Mouse (Mus musculus) ES-E14 (cell line): ENCODE measurements around the gene Gm5105. TPM values are rescaled to one million over a fixed set of nuclear protein-coding genes. Genes with fewer than 3 reads are reported as not detected.

Experiments used
- DNase-seq: peaks from one replicate; pipeline ENCODE4 v3.0.0-alpha.2; 2013; ENCODE audit warnings: low read depth, low spot score
- H3K27ac ChIP-seq: 2 replicates; pipeline ENCODE4 v1.5.1; 2012; ENCODE audit warnings: low read depth, mild to moderate bottlenecking, low read length, moderate library complexity, mixed read lengths; ENCODE audit not compliant: poor library complexity, insufficient read depth, severe bottlenecking
- H3K36me3 ChIP-seq: 2 replicates; pipeline ENCODE4 v1.6.1; 2012; ENCODE audit warnings: mild to moderate bottlenecking, low read length, moderate library complexity, mixed read lengths; ENCODE audit not compliant: control insufficient read depth, poor library complexity, insufficient read depth, severe bottlenecking
- H3K4me1 ChIP-seq, 2 experiments: fragments of 150-350 bp in 1 of 2; sonication (generic) in 1 of 2; 2 replicates each; pipeline ENCODE4 v1.6.1; 2012; ENCODE audit warnings: low read length in 2 of 2, mild to moderate bottlenecking in 1 of 2, mixed read lengths in 1 of 2; ENCODE audit not compliant: control insufficient read depth in 2 of 2, insufficient read depth in 2 of 2, poor library complexity in 1 of 2
- H3K4me3 ChIP-seq, 2 experiments: fragments of 150-350 bp in 1 of 2; sonication (generic) in 1 of 2; 2 replicates each; pipeline ENCODE4 v1.5.1; 2012; ENCODE audit warnings: low read length in 2 of 2, low read depth in 1 of 2, mild to moderate bottlenecking in 1 of 2, mixed read lengths in 1 of 2; ENCODE audit not compliant: insufficient read depth in 1 of 2, poor library complexity in 1 of 2, severe bottlenecking in 1 of 2
- H3K9ac ChIP-seq: 2 replicates; pipeline ENCODE4 v1.6.1; 2012; ENCODE audit warnings: low read depth, mild to moderate bottlenecking, low read length, mixed read lengths; ENCODE audit not compliant: poor library complexity, insufficient read depth, severe bottlenecking
- H3K9me3 ChIP-seq: fragments of 150-350 bp; sonication (generic); 2 replicates; pipeline ENCODE4 v1.6.1; 2012; ENCODE audit warnings: low read depth, mild to moderate bottlenecking, low read length; ENCODE audit not compliant: control insufficient read depth, insufficient read depth
- CHD2 ChIP-seq: IDR thresholded peaks from 2 replicates; pipeline ENCODE4 v1.6.1; 2014; ENCODE audit warnings: mild to moderate bottlenecking, low read depth, low read length, inconsistent platforms
- HCFC1 ChIP-seq: IDR thresholded peaks from 2 replicates; pipeline ENCODE4 v1.6.1; 2012; ENCODE audit warnings: low read length, inconsistent platforms, borderline replicate concordance; ENCODE audit not compliant: insufficient read depth
- MAFK ChIP-seq: IDR thresholded peaks from 2 replicates; pipeline ENCODE4 v1.6.1; 2014; ENCODE audit warnings: mild to moderate bottlenecking, low read depth, low read length, inconsistent platforms; ENCODE audit not compliant: insufficient read depth
- ZC3H11A ChIP-seq: IDR thresholded peaks from 2 replicates; pipeline ENCODE4 v1.6.1; 2012; ENCODE audit warnings: low read depth, mild to moderate bottlenecking, inconsistent platforms, low read length, borderline replicate concordance
- ZNF384 ChIP-seq: IDR thresholded peaks from 2 replicates; pipeline ENCODE4 v1.6.1; 2012; ENCODE audit warnings: low read depth, low read length, inconsistent platforms
- in situ Hi-C, 2 experiments: fragments of 600-800 bp; cut with MboI; formaldehyde crosslinking; loops; one replicate each; pipeline ENCODE4 v1.15.1; 2025; ENCODE audit warnings: low sequenced_read_pairs in 2 of 2, inconsistent platforms in 1 of 2; ENCODE audit not compliant: unreplicated experiment in 2 of 2
- total RNA-seq: library from RNA; depleted of rRNA; stranded (reverse); fragments of 300-350 nt; gene quantifications from 2 replicates; pipeline ENCODE4 v1.2.3, GENCODE M21; 2012

Gene Gm5105
- total RNA-seq, 1 experiment = not detected

GRCm38 (mm10) chr3:138030563-138030962 lies 36.6 kb downstream of the Gm5105 start:
- TF ChIP-seq ZNF384 (no peak), MAFK (no peak), CHD2 (no peak), ZC3H11A (no peak), HCFC1 (no peak)
- no peak overlapping the region for H3K4me3 ChIP-seq
- no peaks in the 10 kb centered on the region for H3K36me3 ChIP-seq
- DNase-seq = no peak
- in situ Hi-C loops = no loop called here
- no peaks in the 10 kb centered on the region for H3K4me1 ChIP-seq
- H3K9me3 ChIP-seq = 0 out of 2 replicates have a peak, but pooled peaks cover 3% of the 10 kb centered on the region
- H3K27ac ChIP-seq = no peak overlapping the region
- no peak overlapping the region for H3K9ac ChIP-seq

- Histone ChIP-seq H3K9ac (no peak overlapping the region), H3K27ac (no peak overlapping the region), H3K9me3 (no peaks in the 10 kb centered on the region), H3K36me3 (no peaks in the 10 kb centered on the region), H3K4me3 (no peak overlapping the region), H3K4me1 (no peaks in the 10 kb centered on the region)
- no peak for DNase-seq
- TF ChIP-seq HCFC1 = no peak
- TF ChIP-seq CHD2 = no peak
- TF ChIP-seq ZNF384 = no peak
- no peak for TF ChIP-seq ZC3H11A
- no peak for TF ChIP-seq MAFK
- in situ Hi-C loops = no loop called here
These were observed 37.8 kb downstream of the Gm5105 start for GRCm38 (mm10) chr3:138029351-138029750.

GRCm38 (mm10) chr3:138027575-138028362 lies 39.4 kb downstream of the Gm5105 start:
- in situ Hi-C loops = no loop called here

GRCm38 (mm10) chr3:138026286-138026685 lies 40.9 kb downstream of the Gm5105 start:
- no peak for DNase-seq
- in situ Hi-C loops = no loop called here
- no peak overlapping the region for H3K9ac ChIP-seq

More at GRCm38 (mm10) chr3:138027575-138028362, 39.4 kb downstream of the Gm5105 start:
- no peak overlapping the region for H3K27ac ChIP-seq
- H3K4me3 ChIP-seq = no peak overlapping the region
- TF ChIP-seq HCFC1 (no peak), MAFK (no peak), ZNF384 (no peak), CHD2 (no peak), ZC3H11A (no peak)
- H3K4me1 ChIP-seq = no peaks in the 10 kb centered on the region
- no peaks in the 10 kb centered on the region for H3K36me3 ChIP-seq
- no peak overlapping the region for H3K9ac ChIP-seq
- no peaks in the 10 kb centered on the region for H3K9me3 ChIP-seq
- DNase-seq = no peak

More at GRCm38 (mm10) chr3:138026286-138026685, 40.9 kb downstream of the Gm5105 start:
- Histone ChIP-seq H3K4me1 (no peaks in the 10 kb centered on the region), H3K27ac (no peak overlapping the region), H3K4me3 (no peak overlapping the region), H3K9me3 (no peaks in the 10 kb centered on the region), H3K36me3 (no peaks in the 10 kb centered on the region)
- TF ChIP-seq CHD2 = no peak
- TF ChIP-seq ZC3H11A = no peak
- no peak for TF ChIP-seq ZNF384
- TF ChIP-seq HCFC1 = no peak
- TF ChIP-seq MAFK = no peak
